Mouse (Mus musculus) C2C12 (cell line): ENCODE data around the gene Vwa1.

Source experiments
- CTCF ChIP-seq: IDR thresholded peaks from one replicate; pipeline ENCODE4 v1.5.1; 2011; ENCODE audit not compliant: control insufficient read depth, insufficient read depth, insufficient read length
- USF1 ChIP-seq: IDR thresholded peaks from one replicate; pipeline ENCODE4 v1.6.1; 2011; ENCODE audit warnings: low read depth, mild to moderate bottlenecking, control low read depth, moderate library complexity

- TF ChIP-seq USF1 (no peak), CTCF (no peak)
Observed at GRCm38 (mm10) chr4:155762357-155762756, 12.1 kb downstream of the Vwa1 start.
